Mouse (Mus musculus) hindbrain, embryonic 10.5 days (tissue): ENCODE measurements around the gene Gm49405. TPM values are rescaled to one million over a fixed set of nuclear protein-coding genes. Genes with fewer than 3 reads are reported as not detected.
"Not testable (repeated sequence)": the region's sequence is repeated elsewhere in the genome, so short reads cannot be mapped to it uniquely, and the experiment has no call there.

Experiments used
- DNase-seq: peaks from one replicate; pipeline ENCODE4 v3.0.0-alpha.2; 2017; ENCODE audit warnings: low spot score
- H3K27ac ChIP-seq: fragments of 300-500 bp; sonication (generic); 2 replicates; pipeline ENCODE4 v1.5.1; 2016; ENCODE audit warnings: mild to moderate bottlenecking, moderate library complexity
- H3K27me3 ChIP-seq: fragments of 300-500 bp; sonication (generic); 2 replicates; pipeline ENCODE4 v1.6.1; 2016; ENCODE audit warnings: mild to moderate bottlenecking; ENCODE audit not compliant: poor library complexity, insufficient read depth, severe bottlenecking
- H3K36me3 ChIP-seq: fragments of 300-500 bp; sonication (generic); 2 replicates; pipeline ENCODE4 v1.6.1; 2016; ENCODE audit warnings: mild to moderate bottlenecking, moderate library complexity
- H3K4me1 ChIP-seq: fragments of 300-500 bp; sonication (generic); replicated peaks from 2 replicates; pipeline ENCODE4 v1.6.1; 2016; ENCODE audit warnings: mild to moderate bottlenecking
- H3K4me3 ChIP-seq: fragments of 300-500 bp; sonication (generic); 2 replicates; pipeline ENCODE4 v1.5.1; 2016; ENCODE audit warnings: mild to moderate bottlenecking, moderate library complexity
- H3K9me3 ChIP-seq: fragments of 300-500 bp; sonication (generic); 2 replicates; pipeline ENCODE4 v1.6.1; 2016; ENCODE audit warnings: mild to moderate bottlenecking, moderate library complexity
- WGBS: fragments of 180-500 bp; shearing (Covaris S2); methylation state at CpG from one replicate; pipeline ENCODE4 v1.1.7; 2016; 5-methylcytosine and 5-hydroxymethylcytosine counted together
- polyA plus RNA-seq: library from polyadenylated mRNA; unstranded; fragments of >200 nt; fragmentation: Nextera tagmentation; extraction: Ambion mirVana; gene quantifications from 2 replicates; pipeline ENCODE4 v1.2.1, GENCODE M21; 2016

Gm49405 gene
- polyA plus RNA-seq, 1 experiment from 2014 or later, result 3.1 TPM

GRCm38 (mm10) chr19:4047859-4048258, 47.4 kb downstream of the Gm49405 start:
- H3K27ac ChIP-seq, result no peak overlapping the region
- H3K4me1 ChIP-seq, result 0 out of 2 replicates have a peak, but pooled peaks cover 2% of the 10 kb centered on the region
- peak; percentile 75 for DNase-seq
- no peaks in the 10 kb centered on the region for H3K27me3 ChIP-seq
- no peaks in the 10 kb centered on the region for H3K9me3 ChIP-seq
- no peak overlapping the region for H3K4me3 ChIP-seq
- WGBS, result 16% methylated on average over 4 of the region's 4 CpGs
- no peaks in the 10 kb centered on the region for H3K36me3 ChIP-seq

DNA sequence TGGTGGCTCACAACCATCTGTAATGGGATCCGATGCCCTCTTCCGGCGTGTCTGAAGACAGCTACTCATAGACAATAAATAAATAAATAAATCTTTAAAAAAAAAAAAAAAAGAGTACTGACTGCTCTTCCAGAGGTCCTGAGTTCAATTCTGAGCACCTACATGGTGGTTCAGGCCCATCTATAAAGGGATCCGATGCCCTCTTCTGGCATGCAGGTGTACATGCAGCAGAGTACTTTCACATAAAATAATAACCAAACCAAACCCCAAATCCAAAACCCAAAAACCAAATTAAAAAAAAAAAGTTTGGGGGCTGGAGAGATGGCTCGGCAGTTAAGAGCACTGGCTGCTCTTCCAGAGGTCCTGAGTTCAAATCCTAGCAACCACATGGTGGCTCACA, 48.6 kb downstream of the Gm49405 start:
- not testable (repeated sequence) for DNase-seq

DNA sequence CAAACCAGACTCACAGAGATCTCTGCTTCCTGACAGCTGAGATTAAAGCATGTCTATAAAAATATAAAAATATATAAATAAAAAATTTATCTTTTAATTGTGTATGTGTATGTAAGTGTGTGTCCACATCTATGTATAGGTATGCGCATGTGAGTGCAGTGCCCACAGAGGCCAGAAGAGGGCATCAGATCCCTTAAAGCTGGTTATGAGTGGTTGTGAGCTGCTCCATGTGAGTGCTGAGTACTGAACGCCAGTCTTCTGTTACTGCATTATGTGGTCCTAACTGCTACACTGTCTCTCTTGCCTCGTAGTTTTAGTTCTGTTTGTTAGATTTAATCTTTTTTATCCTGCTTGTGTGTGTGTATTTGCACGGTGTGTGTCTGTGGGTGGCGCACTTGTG, 50.6 kb downstream of the Gm49405 start:
- Histone ChIP-seq H3K27ac (no peak overlapping the region), H3K36me3 (no peaks in the 10 kb centered on the region), H3K4me3 (no peak overlapping the region), H3K4me1 (peaks cover 5% of the 10 kb centered on the region; the same call in 1 of the 2 replicates), H3K9me3 (no peaks in the 10 kb centered on the region), H3K27me3 (no peaks in the 10 kb centered on the region)
- DNase-seq, result no peak
- WGBS, result 92% methylated on average over 5 of the region's 5 CpGs

More for the DNA sequence above, 48.6 kb downstream of the Gm49405 start:
- H3K36me3 ChIP-seq, H3K27me3 ChIP-seq, H3K4me1 ChIP-seq, H3K9me3 ChIP-seq, H3K4me3 ChIP-seq, H3K27ac ChIP-seq: not testable (repeated sequence)
- WGBS, result 77% methylated on average over 5 of the region's 5 CpGs

GRCm38 (mm10) chr19:4051741-4052515, 51.5 kb downstream of the Gm49405 start:
- DNase-seq, result peak; percentile 58
- no peaks in the 10 kb centered on the region for H3K27me3 ChIP-seq
- 52% methylated on average over 10 of the region's 10 CpGs for WGBS
- peaks cover 12% of the 10 kb centered on the region for H3K4me1 ChIP-seq
- no peak overlapping the region for H3K4me3 ChIP-seq
- H3K9me3 ChIP-seq, result no peaks in the 10 kb centered on the region
- H3K36me3 ChIP-seq, result no peaks in the 10 kb centered on the region
- H3K27ac ChIP-seq, result no peak overlapping the region

- H3K36me3 ChIP-seq, result no peaks in the 10 kb centered on the region
- 87% methylated on average over 5 of the region's 5 CpGs for WGBS
- no peak overlapping the region for H3K4me3 ChIP-seq
- H3K9me3 ChIP-seq, result no peaks in the 10 kb centered on the region
- no peaks in the 10 kb centered on the region for H3K27me3 ChIP-seq
- no peak overlapping the region for H3K27ac ChIP-seq
- peaks cover 12% of the 10 kb centered on the region for H3K4me1 ChIP-seq
- no peak for DNase-seq
Observed at GRCm38 (mm10) chr19:4052516-4053030, 52.1 kb downstream of the Gm49405 start.

DNA sequence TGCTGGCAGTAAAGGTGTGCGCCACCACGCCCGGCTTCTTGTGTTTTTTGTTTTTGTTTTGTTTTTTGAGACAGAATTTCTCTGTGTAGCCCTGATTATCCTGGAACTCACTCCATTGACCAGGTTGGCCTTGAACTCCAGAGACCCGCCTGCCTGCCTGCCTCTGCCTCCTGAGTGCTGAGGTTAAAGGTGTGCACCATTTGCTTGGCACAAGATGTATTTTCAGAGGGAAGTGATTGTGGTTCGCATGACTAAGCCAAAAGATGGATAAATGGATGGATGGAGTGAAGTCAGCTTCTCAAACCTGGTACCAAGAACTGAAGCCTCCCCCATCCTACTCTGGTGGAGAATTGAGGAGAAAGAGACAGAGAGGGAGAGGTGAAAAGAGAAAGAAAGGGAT, 54.2 kb downstream of the Gm49405 start:
- H3K4me1 ChIP-seq, result peaks cover 12% of the 10 kb centered on the region
- DNase-seq, result no peak
- no peaks in the 10 kb centered on the region for H3K36me3 ChIP-seq
- no peaks in the 10 kb centered on the region for H3K27me3 ChIP-seq
- no peaks in the 10 kb centered on the region for H3K9me3 ChIP-seq
- no peak overlapping the region for H3K27ac ChIP-seq
- no peak overlapping the region for H3K4me3 ChIP-seq
- WGBS, result 85% methylated on average over 5 of the region's 5 CpGs

Other genes with a start within 250 kb of the Gm49405 start
- gene Kmt5b, start 233.2 kb upstream of the Gm49405 start, polyA plus RNA-seq, result 30.6 and 37.1 TPM in 2 replicates
- gene Chka, start 148.9 kb upstream of the Gm49405 start, polyA plus RNA-seq, result 57.5 and 59.9 TPM in 2 replicates
- 21.6 and 21.9 TPM in 2 replicates for gene Tcirg1, start 93.5 kb upstream of the Gm49405 start, polyA plus RNA-seq
- gene Ndufs8, start 87.9 kb upstream of the Gm49405 start, polyA plus RNA-seq, result 241 and 279 TPM in 2 replicates
- gene Aldh3b1, start 70.8 kb upstream of the Gm49405 start, polyA plus RNA-seq, result 0.71 and 0.81 TPM in 2 replicates
- gene Unc93b1, start 65.4 kb upstream of the Gm49405 start, polyA plus RNA-seq, result 6.3 and 8.8 TPM in 2 replicates
- gene Aldh3b3, start 42.0 kb upstream of the Gm49405 start, polyA plus RNA-seq, result not detected in 2 replicates
- 0.91 and 2.0 TPM in 2 replicates for gene Aldh3b2, start 28.3 kb upstream of the Gm49405 start, polyA plus RNA-seq
- gene Acy3, start 14.1 kb upstream of the Gm49405 start, polyA plus RNA-seq, result 2.6 and 2.9 TPM in 2 replicates
- gene Tbx10, start 7.9 kb upstream of the Gm49405 start, polyA plus RNA-seq, result 0.88 and 2.6 TPM in 2 replicates
- gene Nudt8, start within 50 bp of the Gm49405 start, polyA plus RNA-seq, result 20.1 and 22.6 TPM in 2 replicates
- 3.0 and 3.8 TPM in 2 replicates for gene Doc2g, start 2.7 kb downstream of the Gm49405 start, polyA plus RNA-seq
- 196 and 198 TPM in 2 replicates for gene Ndufv1, start 12.2 kb downstream of the Gm49405 start, polyA plus RNA-seq
- 442 and 460 TPM in 2 replicates for gene Gstp1, start 37.4 kb downstream of the Gm49405 start, polyA plus RNA-seq
- gene Gstp2, start 45.4 kb downstream of the Gm49405 start, polyA plus RNA-seq, result 1.3 and 2.1 TPM in 2 replicates
- gene Gstp3, start 58.9 kb downstream of the Gm49405 start, polyA plus RNA-seq, result not detected in 2 replicates
- gene Cabp2, start 81.0 kb downstream of the Gm49405 start, polyA plus RNA-seq, result not detected in 2 replicates
- gene Cdk2ap2, start 96.6 kb downstream of the Gm49405 start, polyA plus RNA-seq, result 90.5 and 93.3 TPM in 2 replicates
- gene Pitpnm1, start 99.4 kb downstream of the Gm49405 start, polyA plus RNA-seq, result 8.5 and 19.9 TPM in 2 replicates
- gene Aip, start 125.2 kb downstream of the Gm49405 start, polyA plus RNA-seq, result 65.8 and 73.9 TPM in 2 replicates
- gene Gpr152, start 139.2 kb downstream of the Gm49405 start, polyA plus RNA-seq, result not detected in 2 replicates
- 0.12 TPM in 1 of 2 replicates, not detected in the other for gene Cabp4, start 143.4 kb downstream of the Gm49405 start, polyA plus RNA-seq
- 138 and 156 TPM in 2 replicates for gene Coro1b, start 148.0 kb downstream of the Gm49405 start, polyA plus RNA-seq
- gene Ptprcap, start 153.0 kb downstream of the Gm49405 start, polyA plus RNA-seq, result 0.51 and 0.76 TPM in 2 replicates
- gene Rps6kb2, start 162.7 kb downstream of the Gm49405 start, polyA plus RNA-seq, result 65.4 and 77.0 TPM in 2 replicates
- 3.5 and 3.9 TPM in 2 replicates for gene Carns1, start 174.9 kb downstream of the Gm49405 start, polyA plus RNA-seq
- 0.85 and 1.2 TPM in 2 replicates for gene Tbc1d10c, start 190.7 kb downstream of the Gm49405 start, polyA plus RNA-seq
- gene Ppp1ca, start 191.4 kb downstream of the Gm49405 start, polyA plus RNA-seq, result 1,005 and 1,038 TPM in 2 replicates
- gene Rad9a, start 201.0 kb downstream of the Gm49405 start, polyA plus RNA-seq, result 53.0 and 53.9 TPM in 2 replicates
- 0.87 and 1.2 TPM in 2 replicates for gene Clcf1, start 213.6 kb downstream of the Gm49405 start, polyA plus RNA-seq
- not detected in 2 replicates for gene AC109138.7, start 213.7 kb downstream of the Gm49405 start, polyA plus RNA-seq
- 17.5 and 19.7 TPM in 2 replicates for gene Pold4, start 231.3 kb downstream of the Gm49405 start, polyA plus RNA-seq